Mouse (Mus musculus): ENCODE measurements around the gene Nadk. TPM values are rescaled to one million over a fixed set of nuclear protein-coding genes. Genes with fewer than 3 reads are reported as not detected.

The Nadk gene
- polyA plus RNA-seq, 1 experiment from 2014 or later: 98.2 TPM

GRCm38 (mm10) chr4:155577741-155578140 is 15.6 kb downstream of the Nadk start:
- WGBS: 76% methylated on average over 5 of the region's 5 CpGs
- Histone ChIP-seq H3K27me3 (replicated peaks; ENCODE audit: control insufficient read depth, insufficient read depth, low read length) (no peaks in the 10 kb centered on the region), H3K27ac (ENCODE audit: low read length) (no peak overlapping the region), H3K9me3 (ENCODE audit: control insufficient read depth, low read length) (no peaks in the 10 kb centered on the region), H3K4me2 (ENCODE audit: low read depth, low read length) (no peak overlapping the region), H3K9ac (ENCODE audit: low read depth, low read length) (no peak overlapping the region), H3K36me3 (ENCODE audit: control insufficient read depth, insufficient read depth, low read length) (peaks cover 3% of the 10 kb centered on the region; the same call in 1 of the 2 replicates), H3K4me1 (ENCODE audit: control insufficient read depth, insufficient read depth, low read length) (peaks cover 3% of the 10 kb centered on the region; the same call in 1 of the 2 replicates), H3K4me3 (ENCODE audit: low read length) (no peak overlapping the region)
- ATAC-seq: no peak

GRCm38 (mm10) chr4:155578336-155579125 is 16.4 kb downstream of the Nadk start:
- Histone ChIP-seq H3K36me3 (ENCODE audit: control insufficient read depth, insufficient read depth, low read length) (peaks cover 3% of the 10 kb centered on the region; the same call in 1 of the 2 replicates), H3K9ac (ENCODE audit: low read depth, low read length) (no peak overlapping the region), H3K4me1 (ENCODE audit: control insufficient read depth, insufficient read depth, low read length) (peaks cover 2% of the 10 kb centered on the region; the same call in 1 of the 2 replicates), H3K4me3 (ENCODE audit: low read length) (no peak overlapping the region), H3K9me3 (ENCODE audit: control insufficient read depth, low read length) (no peaks in the 10 kb centered on the region), H3K27me3 (replicated peaks; ENCODE audit: control insufficient read depth, insufficient read depth, low read length) (no peaks in the 10 kb centered on the region), H3K27ac (ENCODE audit: low read length) (no peak overlapping the region), H3K4me2 (ENCODE audit: low read depth, low read length) (no peak overlapping the region)
- ATAC-seq: no peak
- 83% methylated on average over 7 of the region's 7 CpGs for WGBS

GRCm38 (mm10) chr4:155580420-155580819 is 18.2 kb downstream of the Nadk start:
- Histone ChIP-seq H3K36me3 (ENCODE audit: control insufficient read depth, insufficient read depth, low read length) (peaks cover 9% of the 10 kb centered on the region; the same call in 1 of the 2 replicates), H3K9ac (ENCODE audit: low read depth, low read length) (no peak overlapping the region), H3K9me3 (ENCODE audit: control insufficient read depth, low read length) (no peaks in the 10 kb centered on the region), H3K4me2 (ENCODE audit: low read depth, low read length) (no peak overlapping the region), H3K4me1 (ENCODE audit: control insufficient read depth, insufficient read depth, low read length) (no peaks in the 10 kb centered on the region), H3K27me3 (replicated peaks; ENCODE audit: control insufficient read depth, insufficient read depth, low read length) (no peaks in the 10 kb centered on the region), H3K4me3 (ENCODE audit: low read length) (no peak overlapping the region), H3K27ac (ENCODE audit: low read length) (no peak overlapping the region)
- 31% methylated on average over 1 of the region's 1 CpGs for WGBS
- ATAC-seq: no peak

GRCm38 (mm10) chr4:155582279-155582905 is 20.2 kb downstream of the Nadk start:
- no peak overlapping the region for H3K27ac ChIP-seq (ENCODE audit: low read length)
- peaks cover 19% of the 10 kb centered on the region for H3K36me3 ChIP-seq (ENCODE audit: control insufficient read depth, insufficient read depth, low read length)
- WGBS: 90% methylated on average over 6 of the region's 6 CpGs
- no peak overlapping the region for H3K4me3 ChIP-seq (ENCODE audit: low read length)
- ATAC-seq: peak; percentile 38; the same call in 1 of the 2 replicates
- H3K27me3 ChIP-seq (replicated peaks; ENCODE audit: control insufficient read depth, insufficient read depth, low read length): no peaks in the 10 kb centered on the region
- H3K9ac ChIP-seq (ENCODE audit: low read depth, low read length): no peak overlapping the region
- H3K4me1 ChIP-seq (ENCODE audit: control insufficient read depth, insufficient read depth, low read length): no peaks in the 10 kb centered on the region
- no peaks in the 10 kb centered on the region for H3K9me3 ChIP-seq (ENCODE audit: control insufficient read depth, low read length)
- H3K4me2 ChIP-seq (ENCODE audit: low read depth, low read length): no peak overlapping the region

GRCm38 (mm10) chr4:155589356-155589755 is 27.2 kb downstream of the Nadk start:
- Histone ChIP-seq H3K4me2 (ENCODE audit: low read depth, low read length) (no peak overlapping the region), H3K27me3 (replicated peaks; ENCODE audit: control insufficient read depth, insufficient read depth, low read length) (no peaks in the 10 kb centered on the region), H3K9me3 (ENCODE audit: control insufficient read depth, low read length) (no peaks in the 10 kb centered on the region), H3K4me3 (ENCODE audit: low read length) (no peak overlapping the region), H3K27ac (ENCODE audit: low read length) (no peak overlapping the region), H3K9ac (ENCODE audit: low read depth, low read length) (no peak overlapping the region), H3K4me1 (ENCODE audit: control insufficient read depth, insufficient read depth, low read length) (no peaks in the 10 kb centered on the region), H3K36me3 (ENCODE audit: control insufficient read depth, insufficient read depth, low read length) (peaks cover 14% of the 10 kb centered on the region)
- WGBS: 88% methylated on average over 5 of the region's 5 CpGs
- no peak for ATAC-seq

- 77% methylated on average over 7 of the region's 7 CpGs for WGBS
- no peak for ATAC-seq
- Histone ChIP-seq H3K4me2 (ENCODE audit: low read depth, low read length) (no peak overlapping the region), H3K27me3 (replicated peaks; ENCODE audit: control insufficient read depth, insufficient read depth, low read length) (no peaks in the 10 kb centered on the region), H3K27ac (ENCODE audit: low read length) (no peak overlapping the region), H3K4me1 (ENCODE audit: control insufficient read depth, insufficient read depth, low read length) (no peaks in the 10 kb centered on the region), H3K9me3 (ENCODE audit: control insufficient read depth, low read length) (no peaks in the 10 kb centered on the region), H3K4me3 (ENCODE audit: low read length) (no peak overlapping the region), H3K36me3 (ENCODE audit: control insufficient read depth, insufficient read depth, low read length) (peaks cover 7% of the 10 kb centered on the region; the same call in 1 of the 2 replicates), H3K9ac (ENCODE audit: low read depth, low read length) (no peak overlapping the region)
Observed at GRCm38 (mm10) chr4:155591012-155591719, 29.0 kb downstream of the Nadk start.

GRCm38 (mm10) chr4:155593780-155594179 is 31.6 kb downstream of the Nadk start:
- no peaks in the 10 kb centered on the region for H3K27me3 ChIP-seq (replicated peaks; ENCODE audit: control insufficient read depth, insufficient read depth, low read length)
- H3K9ac ChIP-seq (ENCODE audit: low read depth, low read length): no peak overlapping the region
- no peak overlapping the region for H3K4me3 ChIP-seq (ENCODE audit: low read length)
- ATAC-seq: no peak
- H3K36me3 ChIP-seq (ENCODE audit: control insufficient read depth, insufficient read depth, low read length): no peaks in the 10 kb centered on the region; the same call in 1 of the 2 replicates
- WGBS: 59% methylated on average over 1 of the region's 1 CpGs
- H3K4me2 ChIP-seq (ENCODE audit: low read depth, low read length): no peak overlapping the region
- H3K9me3 ChIP-seq (ENCODE audit: control insufficient read depth, low read length): no peaks in the 10 kb centered on the region
- no peak overlapping the region for H3K27ac ChIP-seq (ENCODE audit: low read length)
- no peaks in the 10 kb centered on the region for H3K4me1 ChIP-seq (ENCODE audit: control insufficient read depth, insufficient read depth, low read length)

GRCm38 (mm10) chr4:155595777-155596176 is 33.6 kb downstream of the Nadk start:
- WGBS: 76% methylated on average over 3 of the region's 3 CpGs
- Histone ChIP-seq H3K9ac (ENCODE audit: low read depth, low read length) (no peak overlapping the region), H3K4me1 (ENCODE audit: control insufficient read depth, insufficient read depth, low read length) (no peaks in the 10 kb centered on the region), H3K27me3 (replicated peaks; ENCODE audit: control insufficient read depth, insufficient read depth, low read length) (no peaks in the 10 kb centered on the region), H3K9me3 (ENCODE audit: control insufficient read depth, low read length) (no peaks in the 10 kb centered on the region), H3K4me2 (ENCODE audit: low read depth, low read length) (no peak overlapping the region), H3K36me3 (ENCODE audit: control insufficient read depth, insufficient read depth, low read length) (no peaks in the 10 kb centered on the region), H3K4me3 (ENCODE audit: low read length) (no peak overlapping the region), H3K27ac (ENCODE audit: low read length) (no peak overlapping the region)
- ATAC-seq: no peak

GRCm38 (mm10) chr4:155596606-155597005 is 34.4 kb downstream of the Nadk start:
- H3K27me3 ChIP-seq (replicated peaks; ENCODE audit: control insufficient read depth, insufficient read depth, low read length): no peaks in the 10 kb centered on the region
- H3K4me2 ChIP-seq (ENCODE audit: low read depth, low read length): no peak overlapping the region
- no peaks in the 10 kb centered on the region for H3K9me3 ChIP-seq (ENCODE audit: control insufficient read depth, low read length)
- H3K4me3 ChIP-seq (ENCODE audit: low read length): no peak overlapping the region
- WGBS: 82% methylated on average over 5 of the region's 5 CpGs
- no peak overlapping the region for H3K27ac ChIP-seq (ENCODE audit: low read length)
- H3K4me1 ChIP-seq (ENCODE audit: control insufficient read depth, insufficient read depth, low read length): no peaks in the 10 kb centered on the region
- no peak overlapping the region for H3K9ac ChIP-seq (ENCODE audit: low read depth, low read length)
- no peak for ATAC-seq
- no peaks in the 10 kb centered on the region for H3K36me3 ChIP-seq (ENCODE audit: control insufficient read depth, insufficient read depth, low read length)

Measured in intestine, embryonic 16.5 days (tissue).